Mouse (Mus musculus): ENCODE data around the gene Pdzd7. TPM values are rescaled to one million over a fixed set of nuclear protein-coding genes. Genes with fewer than 3 reads are reported as not detected.
A peak's percentile ranks its signal among the peaks of the same experiment; 100 is the strongest.

The Pdzd7 gene
- polyA plus RNA-seq, 1 experiment from 2014 or later = not detected

DNA sequence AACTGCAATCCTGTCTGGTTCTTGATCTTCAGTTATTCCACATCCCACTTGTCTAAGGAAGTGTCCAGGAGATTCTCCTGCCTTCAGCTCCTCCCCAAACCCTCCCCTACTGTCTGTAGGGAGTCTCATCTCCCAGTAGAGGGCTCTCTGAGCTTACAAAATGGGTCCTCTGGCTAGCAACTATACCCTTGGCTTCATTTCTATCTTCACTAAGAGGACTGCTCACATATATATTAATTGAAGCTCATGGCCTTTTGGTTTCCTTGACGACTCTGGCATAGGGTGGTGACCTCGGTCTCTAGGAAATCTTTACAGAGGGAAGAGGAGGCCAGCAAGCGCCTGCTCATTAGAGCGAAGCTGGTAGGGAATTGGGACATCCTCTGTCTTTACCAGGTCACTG is 10.8 kb upstream of the Pdzd7 start:
- TF ChIP-seq CTCF (IDR thresholded peaks at IDR 0.05; ENCODE audit: low read depth) (peak; percentile 82), EP300 (IDR thresholded peaks at IDR 0.05; ENCODE audit: low read depth) (no peak)
- Histone ChIP-seq H3K36me3 (replicated peaks; ENCODE audit: insufficient read depth, low read length) (0 out of 2 replicates have a peak, but pooled peaks cover 2% of the 10 kb centered on the region), H3K9me3 (ENCODE audit: low read length) (no peaks in the 10 kb centered on the region), H3K4me3 (ENCODE audit: low read depth, low read length) (no peak overlapping the region), H3K4me2 (ENCODE audit: low read depth, low read length) (no peak overlapping the region), H3K4me1 (ENCODE audit: insufficient read depth) (peaks cover 25% of the 10 kb centered on the region), H3K27me3 (ENCODE audit: insufficient read depth, low read length) (no peaks in the 10 kb centered on the region), H3K27ac (ENCODE audit: low read depth) (no peak overlapping the region), H3K9ac (replicated peaks) (no peak overlapping the region)
- ATAC-seq = no peak
- WGBS (ENCODE audit: insufficient replicate concordance) = 34% methylated on average over 4 of the region's 4 CpGs
- DNase-seq = no peak

DNA sequence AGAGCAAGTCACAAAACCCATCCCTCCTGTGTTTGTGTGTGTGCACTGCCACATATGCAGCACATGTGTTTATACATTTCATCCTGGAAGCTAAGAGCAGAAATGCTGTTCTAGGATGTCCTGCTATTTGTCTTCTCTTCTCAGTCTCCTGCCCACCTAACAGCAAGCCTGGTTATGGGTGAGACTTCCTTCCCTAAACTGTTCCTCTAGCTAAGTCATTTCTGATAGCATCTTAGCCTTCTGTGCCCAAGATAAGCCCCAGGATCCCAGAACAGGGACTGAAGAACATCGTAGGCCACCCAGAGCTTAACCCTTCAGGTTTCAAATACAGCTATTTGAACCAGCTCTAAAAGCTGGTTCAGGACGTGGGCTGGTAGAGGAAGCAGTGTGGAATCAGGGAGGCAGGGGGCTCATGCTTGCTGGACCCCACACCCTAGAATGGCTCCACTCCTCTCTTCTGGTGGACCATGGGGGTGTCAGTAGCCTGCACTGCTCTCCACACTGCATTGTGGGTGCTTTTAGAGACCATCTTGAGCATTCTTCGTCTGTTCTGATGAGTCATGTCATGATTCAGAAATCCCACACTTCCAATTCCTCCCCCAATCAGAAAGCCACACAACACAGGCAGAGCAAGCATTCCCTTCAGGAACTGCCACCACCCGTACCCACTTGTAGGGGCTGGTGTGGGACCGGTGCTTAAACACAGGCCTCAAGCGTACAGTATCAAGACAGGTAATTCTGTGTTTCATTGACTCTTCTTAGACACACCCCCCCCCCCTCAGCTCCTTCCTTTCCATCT is 9.6 kb upstream of the Pdzd7 start:
- H3K27me3 ChIP-seq (ENCODE audit: insufficient read depth, low read length) = no peaks in the 10 kb centered on the region
- WGBS (ENCODE audit: insufficient replicate concordance) = 66% methylated on average over 6 of the region's 6 CpGs
- H3K4me3 ChIP-seq (ENCODE audit: low read depth, low read length) = no peak overlapping the region
- TF ChIP-seq CTCF (IDR thresholded peaks at IDR 0.05; ENCODE audit: low read depth) = no peak
- TF ChIP-seq EP300 (IDR thresholded peaks at IDR 0.05; ENCODE audit: low read depth) = no peak
- no peak overlapping the region for H3K27ac ChIP-seq (ENCODE audit: low read depth)
- ATAC-seq = no peak
- 0 out of 2 replicates have a peak, but pooled peaks cover 2% of the 10 kb centered on the region for H3K36me3 ChIP-seq (replicated peaks; ENCODE audit: insufficient read depth, low read length)
- no peak for DNase-seq
- H3K4me1 ChIP-seq (ENCODE audit: insufficient read depth) = peaks cover 25% of the 10 kb centered on the region
- no peak overlapping the region for H3K4me2 ChIP-seq (ENCODE audit: low read depth, low read length)
- no peaks in the 10 kb centered on the region for H3K9me3 ChIP-seq (ENCODE audit: low read length)
- no peak overlapping the region for H3K9ac ChIP-seq (replicated peaks)

DNA sequence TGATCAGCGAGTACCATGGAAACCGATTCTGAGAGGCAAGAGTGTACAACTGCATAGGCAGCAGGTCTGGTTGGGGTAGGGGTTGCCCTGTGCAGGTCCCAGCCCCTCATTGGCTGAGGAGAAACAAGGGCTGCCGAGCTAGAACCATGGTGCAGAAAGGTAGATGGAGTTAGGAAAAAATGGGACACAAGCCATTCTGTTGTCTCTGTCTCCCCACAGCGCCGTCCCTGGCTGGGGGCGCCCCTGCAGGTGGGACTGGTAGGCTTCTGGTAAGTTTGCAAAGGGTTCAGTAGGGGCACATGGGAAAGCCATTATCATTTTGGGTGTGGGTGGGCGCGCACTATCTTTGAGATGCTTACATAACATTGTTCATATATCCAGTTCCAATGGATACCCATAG is 7.9 kb upstream of the Pdzd7 start:
- ATAC-seq (no peak), DNase-seq (no peak)
- no peaks in the 10 kb centered on the region for H3K9me3 ChIP-seq (ENCODE audit: low read length)
- WGBS (ENCODE audit: insufficient replicate concordance) = 88% methylated on average over 8 of the region's 8 CpGs
- H3K4me3 ChIP-seq (ENCODE audit: low read depth, low read length) = no peak overlapping the region
- TF ChIP-seq EP300 (IDR thresholded peaks at IDR 0.05; ENCODE audit: low read depth) = no peak
- no peak for TF ChIP-seq CTCF (IDR thresholded peaks at IDR 0.05; ENCODE audit: low read depth)
- H3K4me1 ChIP-seq (ENCODE audit: insufficient read depth) = peaks cover 15% of the 10 kb centered on the region
- no peaks in the 10 kb centered on the region for H3K27me3 ChIP-seq (ENCODE audit: insufficient read depth, low read length)
- H3K36me3 ChIP-seq (replicated peaks; ENCODE audit: insufficient read depth, low read length) = 0 out of 2 replicates have a peak, but pooled peaks cover 2% of the 10 kb centered on the region
- no peak overlapping the region for H3K27ac ChIP-seq (ENCODE audit: low read depth)
- no peak overlapping the region for H3K9ac ChIP-seq (replicated peaks)
- H3K4me2 ChIP-seq (ENCODE audit: low read depth, low read length) = no peak overlapping the region

DNA sequence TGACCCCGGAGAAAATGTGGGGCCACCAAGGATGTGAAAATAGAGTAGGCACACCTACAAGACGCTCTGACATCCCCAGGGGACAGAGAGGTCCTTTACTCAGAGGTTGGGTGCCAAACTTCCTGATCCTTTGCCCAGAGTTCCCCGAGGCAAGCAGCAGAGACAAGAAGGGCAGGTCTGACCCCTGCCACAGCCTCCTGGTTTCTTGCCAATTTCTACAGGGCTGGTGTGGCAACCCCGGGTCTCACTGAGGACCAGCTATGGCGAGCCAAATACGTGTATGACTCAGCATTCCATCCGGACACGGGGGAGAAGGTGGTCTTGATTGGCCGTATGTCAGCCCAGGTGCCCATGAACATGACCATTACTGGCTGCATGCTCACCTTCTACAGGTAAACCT is 4.0 kb upstream of the Pdzd7 start:
- no peaks in the 10 kb centered on the region for H3K9me3 ChIP-seq (ENCODE audit: low read length)
- no peak for DNase-seq
- no peak overlapping the region for H3K4me3 ChIP-seq (ENCODE audit: low read depth, low read length)
- H3K4me2 ChIP-seq (ENCODE audit: low read depth, low read length) = no peak overlapping the region
- WGBS (ENCODE audit: insufficient replicate concordance) = 68% methylated on average over 9 of the region's 9 CpGs
- H3K36me3 ChIP-seq (replicated peaks; ENCODE audit: insufficient read depth, low read length) = 0 out of 2 replicates have a peak, but pooled peaks cover 2% of the 10 kb centered on the region
- H3K4me1 ChIP-seq (ENCODE audit: insufficient read depth) = peaks cover 25% of the 10 kb centered on the region
- no peak overlapping the region for H3K9ac ChIP-seq (replicated peaks)
- no peak overlapping the region for H3K27ac ChIP-seq (ENCODE audit: low read depth)
- H3K27me3 ChIP-seq (ENCODE audit: insufficient read depth, low read length) = peaks cover 27% of the 10 kb centered on the region
- no peak for ATAC-seq
- no peak for TF ChIP-seq CTCF (IDR thresholded peaks at IDR 0.05; ENCODE audit: low read depth)
- no peak for TF ChIP-seq EP300 (IDR thresholded peaks at IDR 0.05; ENCODE audit: low read depth)

DNA sequence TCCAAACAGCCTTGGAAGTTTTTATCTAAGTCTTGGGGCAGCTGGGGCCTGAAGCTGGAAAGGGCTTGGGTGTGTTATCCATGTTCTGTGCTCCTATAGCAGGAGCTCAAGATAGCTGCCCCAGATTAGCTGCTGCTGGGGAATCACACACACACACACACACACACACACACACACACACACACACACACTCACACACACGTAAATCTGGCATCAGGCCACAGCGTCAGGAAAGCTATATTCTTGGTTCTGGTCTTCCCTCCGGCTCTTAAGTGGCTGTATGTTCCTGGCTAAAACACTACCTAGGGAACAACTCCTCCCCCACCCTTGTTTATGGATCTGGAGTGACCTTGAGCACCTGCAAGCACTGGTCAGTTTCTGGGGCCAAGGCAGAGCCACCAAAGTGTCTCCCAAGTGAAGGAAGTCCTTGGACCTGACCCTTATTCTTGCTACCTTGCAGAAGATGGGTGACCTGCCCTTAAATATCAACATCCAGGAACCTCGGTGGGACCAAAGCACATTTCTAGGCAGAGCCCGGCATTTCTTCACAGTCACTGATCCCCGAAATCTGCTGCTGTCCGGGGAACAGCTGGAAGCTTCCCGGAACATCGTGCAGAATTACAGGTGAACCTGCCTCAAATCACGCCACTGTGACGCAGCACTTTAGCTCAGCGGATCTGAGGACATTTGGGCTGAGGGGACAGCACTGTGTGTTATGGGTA is 3.3 kb upstream of the Pdzd7 start:
- WGBS (ENCODE audit: insufficient replicate concordance) = 84% methylated on average over 12 of the region's 12 CpGs
- Histone ChIP-seq H3K9ac (replicated peaks) (peak overlapping the region; percentile 68; the same call in 1 of the 2 replicates), H3K36me3 (replicated peaks; ENCODE audit: insufficient read depth, low read length) (0 out of 2 replicates have a peak, but pooled peaks cover 2% of the 10 kb centered on the region), H3K9me3 (ENCODE audit: low read length) (no peaks in the 10 kb centered on the region), H3K4me3 (ENCODE audit: low read depth, low read length) (0 out of 2 replicates have a peak overlapping the region, but pooled peaks have one; percentile 59), H3K27me3 (ENCODE audit: insufficient read depth, low read length) (peaks cover 32% of the 10 kb centered on the region), H3K4me2 (ENCODE audit: low read depth, low read length) (peak overlapping the region; percentile 86), H3K27ac (ENCODE audit: low read depth) (peak overlapping the region; percentile 87; the same call in 1 of the 2 replicates), H3K4me1 (ENCODE audit: insufficient read depth) (peaks cover 25% of the 10 kb centered on the region)
- ATAC-seq (no peak), DNase-seq (no peak)
- no peak for TF ChIP-seq EP300 (IDR thresholded peaks at IDR 0.05; ENCODE audit: low read depth)
- TF ChIP-seq CTCF (IDR thresholded peaks at IDR 0.05; ENCODE audit: low read depth) = no peak
